Mouse (Mus musculus) ZHBTc4 (cell line): ENCODE measurements around the gene Ephb2.

Experiments
- DNase-seq: peaks from one replicate; pipeline ENCODE4 v3.0.0-alpha.2; 2011; ENCODE audit warnings: low read depth, low spot score

The Ephb2 gene

DNA sequence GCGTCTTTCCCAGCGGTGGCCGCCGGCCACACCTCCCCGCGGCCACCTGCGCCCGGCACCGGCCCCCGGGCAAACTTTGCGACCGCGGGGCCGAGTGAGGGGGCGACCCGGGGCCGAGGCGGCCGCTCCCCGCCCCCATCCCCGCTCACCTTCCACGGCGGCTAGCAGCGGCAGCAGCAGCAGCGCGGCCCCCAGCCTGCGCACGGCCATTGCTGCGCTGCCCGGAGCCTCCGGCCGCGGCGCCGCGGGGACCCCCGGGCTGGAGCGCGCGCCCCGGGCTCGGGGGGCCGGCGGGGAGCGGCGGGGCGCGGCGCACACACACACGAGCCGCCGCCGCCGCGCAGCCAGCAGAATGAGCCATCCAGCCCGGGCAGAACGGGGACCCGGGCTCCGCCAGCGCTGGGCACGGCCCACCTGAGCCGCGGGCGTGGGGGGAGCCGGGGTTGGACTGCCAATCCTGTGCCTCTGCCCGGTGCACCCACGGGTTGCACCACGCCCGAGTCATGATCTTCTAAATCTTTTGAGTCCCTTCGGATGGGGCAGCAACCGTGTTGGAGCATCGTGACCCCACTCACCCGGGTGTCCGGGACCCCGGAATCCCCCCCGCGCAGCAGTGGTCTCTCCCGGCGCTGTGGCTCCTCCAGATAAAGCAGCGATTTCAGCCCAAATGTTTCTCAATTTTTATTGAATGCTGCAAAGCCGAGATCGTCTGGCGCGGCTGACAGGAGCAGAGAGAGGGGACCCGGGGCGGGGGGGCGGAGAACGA, at the start of gene Ephb2:
Gene Ephb2, minus strand, starts transcription at position 368 of the 766 bp plus-strand sequence.
- peak; percentile 80 for DNase-seq

DNA sequence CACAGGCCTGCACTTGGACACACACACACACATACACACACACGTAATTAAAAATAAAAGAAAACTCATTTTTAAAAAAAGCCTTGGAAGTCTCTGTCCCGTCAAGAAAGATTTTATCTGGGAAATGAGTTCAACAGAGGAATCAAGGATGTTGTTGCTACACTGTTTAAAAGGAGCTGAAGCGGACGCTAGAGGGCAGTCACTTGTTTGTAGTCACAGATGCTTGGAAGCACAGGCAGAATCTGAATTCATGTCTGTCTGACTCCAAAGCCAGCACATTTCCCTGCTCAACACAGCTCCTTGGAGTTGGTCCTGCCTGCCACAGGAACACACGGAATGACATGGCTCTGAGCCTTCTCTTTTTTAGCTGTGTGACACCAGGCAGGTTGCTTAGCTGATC, 42.8 kb upstream of the Ephb2 start:
- DNase-seq = peak; percentile 51

DNA sequence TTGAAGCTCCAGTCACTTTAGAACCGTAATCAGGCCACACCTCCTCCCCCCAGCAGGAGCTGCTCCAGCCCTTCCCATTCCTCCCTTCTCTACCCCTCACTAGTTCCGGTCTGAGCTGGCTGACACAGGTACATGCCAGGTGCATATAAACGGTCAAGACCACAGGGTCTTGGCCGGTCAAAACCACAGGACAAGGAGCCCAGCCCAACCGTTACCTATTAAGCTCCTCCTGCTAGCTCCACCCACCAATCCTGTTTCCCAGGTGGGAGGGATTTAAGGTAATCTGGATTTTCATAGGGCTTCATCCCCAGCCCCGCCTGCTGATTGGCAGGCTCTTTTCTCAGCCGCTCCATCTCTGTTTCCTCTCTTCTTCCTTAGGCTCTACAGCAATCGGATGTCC, 42.4 kb upstream of the Ephb2 start:
- peak; percentile 90 for DNase-seq

- peak; percentile 68 for DNase-seq
These were observed 41.2 kb upstream of the Ephb2 start for GRCm38 (mm10) chr4:136876971-136877370.

GRCm38 (mm10) chr4:136875012-136875411, 39.2 kb upstream of the Ephb2 start:
- DNase-seq = no peak

DNA sequence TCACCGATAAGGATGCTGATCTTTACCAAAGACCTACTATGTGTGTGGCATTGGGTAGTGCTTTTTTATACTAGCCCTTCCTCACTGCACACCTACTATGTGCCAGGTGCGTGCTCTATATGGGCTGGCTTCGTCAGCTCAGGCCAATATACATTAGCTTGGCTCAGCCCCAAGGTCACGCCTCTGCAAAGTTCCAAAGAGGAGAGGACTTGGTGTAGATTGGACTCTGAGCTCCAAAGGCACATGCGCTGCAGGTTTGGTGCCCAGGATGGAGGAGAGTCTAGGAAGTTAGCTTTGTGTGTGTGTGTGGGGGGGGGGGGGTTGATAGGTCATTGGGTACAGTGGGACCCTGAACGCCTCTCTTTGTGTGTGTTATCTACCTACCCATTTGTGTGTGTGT, 32.6 kb upstream of the Ephb2 start:
- DNase-seq = no peak

DNA sequence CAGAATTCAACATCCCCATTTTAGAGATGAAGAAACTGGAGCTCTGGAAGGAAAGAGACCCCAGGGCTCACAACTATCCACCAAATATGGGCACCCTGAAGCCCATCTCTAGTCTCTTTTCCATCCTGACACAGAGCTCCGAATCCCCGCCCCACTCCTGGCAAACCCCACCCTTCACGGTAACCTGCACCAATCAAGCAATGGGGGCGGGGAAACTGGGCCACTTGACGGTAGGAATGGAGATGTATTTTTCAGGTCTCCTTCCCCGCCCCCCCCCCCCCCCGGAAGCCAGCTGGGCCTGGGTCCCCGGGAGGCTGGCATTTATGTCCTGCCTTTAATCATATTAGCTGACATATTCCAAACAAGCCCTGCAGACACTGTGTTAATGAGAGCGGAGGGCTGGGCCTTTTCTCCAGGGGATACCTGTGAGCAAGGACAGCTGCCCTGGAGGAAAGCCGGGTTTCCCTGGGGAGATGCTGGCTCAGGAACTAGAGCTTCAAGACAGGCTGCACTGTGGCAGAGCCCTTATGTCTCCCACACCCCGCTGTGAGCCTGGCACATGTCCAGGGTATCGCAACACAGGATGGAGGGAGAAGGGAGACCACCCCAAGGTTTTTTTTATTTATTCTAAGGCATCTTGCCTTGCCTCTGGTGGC, 32.0 kb upstream of the Ephb2 start:
- peak; percentile 55 for DNase-seq

DNA sequence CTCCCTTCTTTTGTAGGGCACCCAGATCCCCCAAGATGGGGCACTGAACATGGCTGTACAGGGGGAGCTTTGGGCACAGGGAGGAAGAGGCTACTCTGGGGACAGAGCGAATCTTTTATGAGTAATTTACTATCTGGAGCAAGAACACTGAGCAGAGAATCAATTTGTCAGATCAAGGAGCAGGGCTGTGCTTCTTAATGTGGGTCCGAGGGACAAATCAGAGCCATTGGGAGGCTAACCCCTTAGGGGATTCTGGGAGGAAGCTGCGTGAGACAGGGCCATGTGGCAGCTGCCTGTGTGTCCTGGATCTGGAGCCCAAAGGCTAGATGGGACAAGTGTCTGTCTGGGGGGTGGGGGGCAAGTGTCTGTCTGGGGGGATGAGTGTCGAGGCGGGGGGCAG, 29.7 kb upstream of the Ephb2 start:
- no peak for DNase-seq

GRCm38 (mm10) chr4:136864751-136865470, 29.1 kb upstream of the Ephb2 start:
- DNase-seq = no peak

GRCm38 (mm10) chr4:136863517-136863916, 27.7 kb upstream of the Ephb2 start:
- DNase-seq = no peak

GRCm38 (mm10) chr4:136862411-136862810, 26.6 kb upstream of the Ephb2 start:
- DNase-seq = no peak

- DNase-seq = no peak
These were observed 26.0 kb upstream of the Ephb2 start for GRCm38 (mm10) chr4:136861806-136862205.

DNA sequence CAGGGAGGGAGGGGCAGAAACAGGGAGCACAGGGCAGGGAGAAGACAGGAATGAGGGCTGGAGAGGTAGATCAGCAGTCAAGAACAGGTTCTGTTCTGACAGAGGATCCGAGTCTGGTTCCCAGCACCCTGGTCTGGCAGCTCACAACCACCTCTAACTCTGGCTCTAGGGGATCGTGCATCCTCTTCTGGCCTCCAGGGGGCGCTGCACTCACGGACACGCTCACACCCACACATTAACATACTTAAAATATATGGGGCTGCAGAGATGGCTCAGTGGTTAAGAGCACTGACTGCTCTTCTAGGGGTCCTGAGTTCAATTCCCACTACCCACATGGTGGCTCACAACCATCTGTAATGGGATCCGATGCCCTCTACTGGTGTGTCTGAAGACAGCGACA, 24.2 kb upstream of the Ephb2 start:
- DNase-seq = peak; percentile 49

DNA sequence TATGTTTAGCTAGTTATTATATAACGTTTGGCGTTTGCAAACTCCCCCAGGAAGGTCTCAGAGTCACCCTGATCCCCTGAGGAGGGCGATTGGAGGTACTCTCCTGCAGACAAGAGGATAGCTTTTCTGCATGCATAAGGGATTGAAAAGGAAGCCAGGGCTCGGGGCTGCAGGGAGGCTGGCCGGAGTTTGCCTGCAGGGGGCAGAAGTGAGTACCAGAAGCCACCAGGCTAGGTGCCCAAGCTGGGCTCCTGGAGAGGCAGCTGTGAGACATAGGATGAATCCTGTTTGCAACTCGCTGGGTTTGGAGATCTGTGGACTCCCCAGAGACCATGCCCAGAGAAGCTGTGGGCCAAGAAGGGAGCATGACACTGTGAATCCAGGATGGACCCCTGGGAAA, 19.3 kb upstream of the Ephb2 start:
- DNase-seq = peak; percentile 71

DNA sequence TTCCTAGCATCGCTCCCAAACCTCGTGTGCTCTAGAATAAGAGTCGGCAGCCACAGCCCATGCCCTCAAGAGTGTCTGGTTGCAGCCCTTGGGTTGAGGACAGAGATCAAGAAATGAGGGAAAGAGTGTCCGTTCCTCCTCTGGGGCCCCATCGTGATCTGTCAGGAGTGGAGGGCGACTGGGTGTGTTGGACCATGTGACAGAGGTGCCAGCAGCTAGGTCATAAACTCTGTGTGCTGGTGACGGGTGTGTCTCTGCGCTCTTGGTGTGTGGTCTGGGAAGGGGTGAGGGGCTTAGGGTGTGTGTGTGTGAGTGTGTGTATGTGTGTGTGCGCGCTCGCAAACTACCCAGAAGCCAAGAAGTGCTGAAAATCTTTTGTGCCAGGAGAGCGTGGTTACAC, 17.2 kb upstream of the Ephb2 start:
- no peak for DNase-seq

DNA sequence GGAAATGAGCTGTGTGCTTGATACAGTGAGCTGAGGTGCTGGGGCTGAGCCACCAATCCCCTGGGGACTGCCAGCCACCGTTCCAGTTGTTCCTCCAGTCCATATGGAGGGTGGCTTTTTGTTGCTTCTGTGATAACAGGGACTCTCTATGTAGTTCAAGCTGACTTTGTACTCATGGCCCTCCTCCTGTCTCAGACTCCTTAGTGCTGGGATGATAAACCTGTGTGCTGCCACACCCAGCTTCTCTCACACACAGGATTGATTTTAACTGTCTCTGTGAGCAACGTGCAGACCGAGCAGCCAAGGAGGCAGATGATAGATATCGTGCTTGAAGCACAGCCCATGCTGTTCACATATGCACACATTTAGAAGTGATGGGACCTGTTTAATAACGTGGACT, 16.3 kb upstream of the Ephb2 start:
- no peak for DNase-seq

DNA sequence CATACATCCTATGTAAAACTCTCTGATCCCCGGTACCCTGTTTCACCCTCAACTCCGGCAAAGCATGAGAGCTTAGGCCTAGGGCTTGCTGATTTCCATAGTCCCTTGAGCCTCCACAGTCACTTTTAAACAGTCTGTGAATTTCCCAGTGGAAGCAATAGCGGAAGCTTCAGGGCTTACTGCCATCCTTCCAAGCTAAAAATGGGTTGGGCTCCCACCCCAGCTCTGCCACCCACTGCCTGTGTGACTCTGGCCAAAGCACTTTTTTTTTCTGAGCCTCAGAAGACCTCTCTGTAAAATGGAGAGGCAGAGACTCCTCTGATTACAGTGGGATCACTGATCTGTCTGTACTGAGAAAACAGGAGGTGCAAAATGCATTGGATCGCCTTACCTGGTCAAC, 12.8 kb upstream of the Ephb2 start:
- DNase-seq = no peak

DNA sequence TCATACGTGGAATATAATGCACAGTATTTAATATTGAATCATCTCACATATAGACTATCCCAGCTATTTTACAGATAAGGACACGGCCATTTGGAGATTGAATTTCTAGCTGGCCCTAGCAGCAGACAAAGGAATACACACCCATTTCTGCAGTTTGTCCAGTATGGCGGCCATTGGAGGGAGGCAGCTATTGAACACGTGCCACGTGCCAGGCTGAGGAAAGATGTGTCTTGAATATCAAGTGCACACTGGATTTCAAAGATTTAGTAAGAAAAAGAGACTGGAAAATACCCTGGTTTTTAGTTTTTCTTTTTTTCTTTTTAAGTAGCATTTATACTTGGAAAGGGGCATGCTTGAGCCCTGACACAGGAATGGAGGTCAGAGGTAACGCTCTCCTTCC, 11.4 kb upstream of the Ephb2 start:
- DNase-seq = no peak

DNA sequence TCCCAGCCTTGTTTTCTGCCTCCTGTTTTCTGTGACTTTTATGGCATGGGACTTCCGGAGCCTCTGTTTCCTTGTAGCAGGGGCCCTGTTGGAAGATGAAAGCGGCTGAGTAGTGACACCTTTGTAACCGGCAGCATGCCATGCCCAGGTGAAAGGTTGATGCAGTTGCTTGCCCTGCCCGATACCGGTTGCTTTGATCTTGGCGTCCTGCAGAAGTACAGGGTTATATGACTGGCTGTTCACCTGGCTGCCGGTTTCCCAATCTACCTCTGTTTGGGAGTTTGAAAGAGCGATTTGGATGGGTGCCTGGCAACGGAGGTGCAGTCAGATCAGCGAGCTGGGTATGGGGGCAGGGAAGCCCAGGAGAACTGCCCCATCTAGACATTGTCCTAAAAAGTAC, 7.0 kb upstream of the Ephb2 start:
- no peak for DNase-seq

DNA sequence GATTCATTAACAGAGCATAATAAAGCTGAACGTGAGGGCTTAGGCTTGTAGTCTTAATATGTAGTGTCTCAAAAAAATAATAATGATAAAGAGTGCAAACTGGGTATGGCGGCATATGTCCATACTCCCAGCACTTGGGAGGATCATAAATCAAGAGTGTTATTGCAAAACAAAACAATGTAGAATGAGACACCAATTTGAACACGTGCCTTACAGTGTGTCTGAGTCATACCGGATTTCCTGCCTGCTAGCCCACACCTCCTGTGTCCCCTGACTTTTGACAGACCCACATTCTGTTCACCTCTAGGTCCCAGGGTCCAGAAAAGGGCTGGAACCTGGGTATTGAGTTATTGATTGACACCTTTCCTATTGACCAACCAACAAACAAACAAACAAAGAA, 6.2 kb upstream of the Ephb2 start:
- no peak for DNase-seq

DNA sequence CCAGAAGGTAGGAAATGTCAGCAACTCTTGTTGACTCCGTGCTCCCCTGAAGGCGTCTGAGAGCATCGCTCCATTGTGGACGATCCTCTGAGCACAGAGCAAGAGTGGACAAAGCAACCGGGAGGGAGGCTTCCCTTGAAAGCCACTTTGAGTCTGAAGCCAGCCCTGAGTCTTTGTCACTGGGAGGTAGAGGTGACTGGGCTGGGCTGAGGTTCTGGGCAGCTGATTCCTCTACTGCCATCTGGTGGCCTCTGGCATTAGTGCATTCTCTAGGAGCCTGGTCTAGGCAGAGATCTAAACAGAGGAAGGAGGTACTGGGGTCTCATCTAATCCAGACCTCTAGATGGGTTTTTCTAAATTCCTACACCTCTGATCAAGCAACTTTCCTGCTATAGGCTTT, 5.3 kb upstream of the Ephb2 start:
- DNase-seq = peak; percentile 88

DNA sequence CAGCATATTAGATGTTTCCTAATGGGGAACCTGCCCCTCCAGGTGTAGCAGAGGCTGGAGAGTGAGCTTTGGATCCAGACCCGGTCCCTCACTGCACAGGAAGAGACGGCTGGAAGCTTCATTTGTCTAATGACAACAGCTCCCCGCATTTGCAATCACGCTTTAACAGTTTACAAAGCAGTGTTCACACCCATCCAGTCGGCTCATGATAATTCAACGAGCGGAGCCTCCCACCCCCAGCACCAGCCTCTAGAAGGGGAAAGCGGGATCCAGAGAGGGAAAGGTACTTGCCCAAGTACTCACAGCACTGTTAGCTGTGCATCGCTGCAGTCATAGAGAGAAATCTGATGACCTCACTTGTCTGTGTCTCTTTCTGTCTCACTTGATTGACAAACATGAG, 2.7 kb upstream of the Ephb2 start:
- DNase-seq = no peak

DNA sequence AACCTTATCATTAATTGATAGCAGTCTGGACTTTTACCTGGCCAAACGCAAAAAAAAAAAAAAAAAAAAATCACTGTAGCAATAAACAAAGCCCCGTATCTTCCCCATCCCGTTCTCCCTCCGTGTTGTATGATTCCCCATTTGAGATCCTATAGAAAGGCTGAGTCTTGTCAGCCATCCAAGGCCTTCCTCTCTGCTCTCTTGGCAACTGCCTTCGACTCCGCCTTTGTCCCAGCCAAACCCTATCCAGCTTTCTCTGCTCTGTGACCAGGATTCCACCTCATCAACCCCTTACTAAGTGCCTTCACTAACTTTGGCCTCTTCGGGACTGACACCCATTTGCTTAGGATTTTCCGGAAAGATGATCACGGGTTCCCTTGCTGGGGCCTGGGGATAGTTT, 2.2 kb upstream of the Ephb2 start:
- no peak for DNase-seq
